Mouse (Mus musculus) CH12.LX (cell line): Measurements from ENCODE around the gene 4931429L15Rik. TPM values are rescaled to one million over a fixed set of nuclear protein-coding genes. Genes with fewer than 3 reads are reported as not detected.

Experiments
- DNase-seq: peaks from one replicate; pipeline ENCODE4 v3.0.0-alpha.2; 2013; ENCODE audit errors: extremely low read depth
- H3K27ac ChIP-seq: 2 replicates; pipeline ENCODE4 v1.5.1; 2012; ENCODE audit warnings: low read depth, mild to moderate bottlenecking, control low read depth, moderate library complexity; ENCODE audit not compliant: insufficient read depth
- H3K27me3 ChIP-seq: replicated peaks from 2 replicates; pipeline ENCODE3; 2012; ENCODE audit warnings: inconsistent platforms
- H3K36me3 ChIP-seq, 2 experiments: replicated peaks in 1 of 2; 2 replicates each; pipeline versions ENCODE3 to v1.6.1; 2012; ENCODE audit warnings: inconsistent platforms in 1 of 2, low read length in 1 of 2, mild to moderate bottlenecking in 1 of 2, mixed read lengths in 1 of 2, moderate library complexity in 1 of 2; ENCODE audit not compliant: control insufficient read depth in 1 of 2, insufficient read depth in 1 of 2
- H3K4me1 ChIP-seq, 2 experiments: 2 replicates each; pipeline ENCODE4 v1.6.1; 2012; ENCODE audit warnings: inconsistent platforms in 1 of 2, moderate library complexity in 1 of 2; ENCODE audit not compliant: insufficient read depth in 2 of 2, control insufficient read depth in 1 of 2
- H3K4me2 ChIP-seq: 2 replicates; pipeline ENCODE4 v1.6.1; 2012; ENCODE audit warnings: low read depth, mild to moderate bottlenecking, control low read depth; ENCODE audit not compliant: poor library complexity, insufficient read depth, severe bottlenecking
- H3K4me3 ChIP-seq, 3 experiments: fragments of 150-350 bp in 1 of 3; sonication (generic) in 1 of 3; replicated peaks in 1 of 3; 2 replicates each; pipeline versions ENCODE3 to v1.5.1; 2011 to 2012; ENCODE audit warnings: low read depth in 2 of 3, low read length in 2 of 3, mild to moderate bottlenecking in 2 of 3, moderate library complexity in 2 of 3, control low read depth in 1 of 3, improper control_type of control experiment in 1 of 3, inconsistent platforms in 1 of 3, mixed read lengths in 1 of 3; ENCODE audit not compliant: poor library complexity in 1 of 3
- H3K79me2 ChIP-seq: replicated peaks from 2 replicates; pipeline ENCODE4 v1.6.1; 2012; ENCODE audit warnings: mild to moderate bottlenecking, moderate library complexity; ENCODE audit not compliant: control insufficient read depth, poor library complexity, insufficient read depth, severe bottlenecking; ENCODE audit errors: extremely low read depth
- H3K9ac ChIP-seq: 2 replicates; pipeline ENCODE4 v1.6.1; 2012; ENCODE audit warnings: low read depth, mild to moderate bottlenecking, control low read depth, moderate library complexity; ENCODE audit not compliant: insufficient read depth
- H3K9me3 ChIP-seq: replicated peaks from 2 replicates; pipeline ENCODE3; 2012; ENCODE audit warnings: low read length, inconsistent platforms, mixed read lengths
- BHLHE40 ChIP-seq: IDR thresholded peaks from 2 replicates; pipeline ENCODE4 v1.6.1; 2011; ENCODE audit warnings: mild to moderate bottlenecking, low read depth, low read length, improper control_type of control experiment
- CHD1 ChIP-seq: IDR thresholded peaks from 2 replicates; pipeline ENCODE4 v1.6.1; 2012; ENCODE audit warnings: low read depth, low read length, improper control_type of control experiment, inconsistent platforms
- CHD2 ChIP-seq: IDR thresholded peaks from 2 replicates; pipeline ENCODE4 v1.6.1; 2011; ENCODE audit warnings: low read length, improper control_type of control experiment
- E2F4 ChIP-seq: IDR thresholded peaks from 2 replicates; pipeline ENCODE4 v1.6.1; 2011; ENCODE audit warnings: low read depth, low read length, improper control_type of control experiment; ENCODE audit not compliant: insufficient replicate concordance
- ELF1 ChIP-seq: IDR thresholded peaks from 2 replicates; pipeline ENCODE4 v1.6.1; 2014; ENCODE audit warnings: low read depth, mild to moderate bottlenecking, inconsistent platforms, low read length, improper control_type of control experiment
- EP300 ChIP-seq: IDR thresholded peaks from 2 replicates; pipeline ENCODE4 v1.6.1; 2011; ENCODE audit warnings: low read length, improper control_type of control experiment
- ETS1 ChIP-seq: conservative IDR thresholded peaks from 2 replicates; pipeline ENCODE4 v1.6.1; 2012; ENCODE audit warnings: low read depth, mild to moderate bottlenecking, inconsistent platforms, low read length, improper control_type of control experiment, moderate library complexity
- GABPA ChIP-seq: IDR thresholded peaks from 2 replicates; pipeline ENCODE4 v1.6.1; 2012; ENCODE audit warnings: low read depth, low read length, improper control_type of control experiment, inconsistent platforms; ENCODE audit not compliant: insufficient replicate concordance
- HCFC1 ChIP-seq: IDR thresholded peaks from 2 replicates; pipeline ENCODE4 v1.6.1; 2012; ENCODE audit warnings: low read depth, mild to moderate bottlenecking, inconsistent platforms, low read length, improper control_type of control experiment
- IRF4 ChIP-seq: IDR thresholded peaks from 2 replicates; pipeline ENCODE4 v1.6.1; 2014; ENCODE audit warnings: low read depth, mild to moderate bottlenecking, inconsistent platforms, low read length, improper control_type of control experiment
- JUND ChIP-seq: conservative IDR thresholded peaks from 2 replicates; pipeline ENCODE4 v1.6.1; 2011; ENCODE audit warnings: low read depth, low read length, improper control_type of control experiment
- KAT2A ChIP-seq: IDR thresholded peaks from 2 replicates; pipeline ENCODE4 v1.6.1; 2012; ENCODE audit warnings: low read length, improper control_type of control experiment, inconsistent platforms; ENCODE audit not compliant: insufficient replicate concordance
- MAX ChIP-seq: IDR thresholded peaks from 2 replicates; pipeline ENCODE4 v1.6.1; 2011; ENCODE audit warnings: low read length, improper control_type of control experiment
- MXI1 ChIP-seq: IDR thresholded peaks from 2 replicates; pipeline ENCODE4 v1.6.1; 2011; ENCODE audit warnings: mild to moderate bottlenecking, low read depth, low read length, improper control_type of control experiment
- NELFE ChIP-seq: IDR thresholded peaks from 2 replicates; pipeline ENCODE4 v1.6.1; 2011; ENCODE audit warnings: low read depth, low read length, improper control_type of control experiment
- NRF1 ChIP-seq: IDR thresholded peaks from 2 replicates; pipeline ENCODE4 v1.6.1; 2014; ENCODE audit warnings: low read depth, mild to moderate bottlenecking, inconsistent platforms, low read length, improper control_type of control experiment, moderate library complexity
- PAX5 ChIP-seq: IDR thresholded peaks from 2 replicates; pipeline ENCODE4 v1.6.1; 2012; ENCODE audit warnings: low read length, inconsistent platforms, mixed read lengths
- POLR2AphosphoS2 ChIP-seq: IDR thresholded peaks from 2 replicates; pipeline ENCODE4 v1.6.1; 2011; ENCODE audit warnings: low read depth, low read length, improper control_type of control experiment
- SMC3 ChIP-seq: IDR thresholded peaks from 2 replicates; pipeline ENCODE4 v1.6.1; 2011; ENCODE audit warnings: low read depth, low read length, improper control_type of control experiment
- UBTF ChIP-seq: IDR thresholded peaks from 2 replicates; pipeline ENCODE4 v1.6.1; 2012; ENCODE audit warnings: low read depth, mild to moderate bottlenecking, inconsistent platforms, low read length, improper control_type of control experiment, moderate library complexity
- USF2 ChIP-seq: conservative IDR thresholded peaks from 2 replicates; pipeline ENCODE4 v1.6.1; 2011; ENCODE audit warnings: low read depth, low read length, improper control_type of control experiment
- ZNF384 ChIP-seq: IDR thresholded peaks from 2 replicates; pipeline ENCODE4 v1.6.1; 2012; ENCODE audit warnings: low read depth, low read length, improper control_type of control experiment, inconsistent platforms
- dilution Hi-C: fragments of 300-500 bp; cut with MboI; formaldehyde crosslinking; loops from 2 replicates; pipeline ENCODE4 v1.14.3; 2020; ENCODE audit warnings: low sequenced_read_pairs; ENCODE audit not compliant: extremely low pct_unique_long_range_greater_than_20kb, extremely low pct_ligation_motif_present
- in situ Hi-C: fragments of 300-500 bp; cut with MboI; formaldehyde crosslinking; loops from 3 replicates; pipeline ENCODE4 v1.14.3; 2019; ENCODE audit warnings: low sequenced_read_pairs, low pct_ligation_motif_present, low pct_unique_long_range_greater_than_20kb, mixed read lengths
- polyA plus RNA-seq: library from polyadenylated mRNA; unstranded; fragments of >175 nt; gene quantifications from 2 replicates; pipeline ENCODE4 v1.2.1, GENCODE M21; 2012; ENCODE audit warnings: low read depth; ENCODE audit not compliant: insufficient read length
- total RNA-seq, 2 experiments: library from RNA; depleted of rRNA; stranded (reverse); fragments of 300-350 nt in 1 of 2; fragments of >200 nt in 1 of 2; gene quantifications; 2 replicates each; pipeline ENCODE4 v1.2.3; 2012 to 2014

The 4931429L15Rik gene
- total and polyA plus RNA-seq, 3 experiments: not detected

DNA sequence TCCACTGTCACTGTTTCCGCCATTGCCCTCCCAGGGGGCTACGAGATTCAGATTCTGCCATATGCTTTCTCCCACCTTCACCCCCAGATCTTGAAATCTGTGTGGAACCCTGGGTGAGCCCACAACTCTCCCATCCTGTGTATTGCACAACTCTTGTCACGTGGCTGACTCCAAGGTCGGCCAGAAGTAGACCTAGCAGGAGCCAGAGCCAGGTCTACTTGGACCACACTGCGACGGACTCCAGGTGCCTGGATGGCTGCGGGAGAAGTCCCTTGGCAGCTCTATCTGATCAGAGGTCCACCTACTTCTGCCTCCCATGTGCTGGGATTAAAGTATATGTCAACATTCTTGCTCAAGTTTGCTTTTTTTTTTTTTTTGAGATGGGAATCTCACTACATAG lies 58.7 kb downstream of the 4931429L15Rik start:
- Histone ChIP-seq H3K36me3 (no peaks in the 10 kb centered on the region), H3K4me1 (peaks cover 3 to 12% of the 10 kb centered on the region in 2 experiments; a peak in 3 of 4 replicates), H3K9ac (no peak overlapping the region), H3K4me3 (no peak overlapping the region), H3K9me3 (no peaks in the 10 kb centered on the region), H3K4me2 (no peak overlapping the region), H3K27ac (no peak overlapping the region), H3K27me3 (no peaks in the 10 kb centered on the region), H3K79me2 (no peaks in the 10 kb centered on the region)
- in situ Hi-C loops: no loop called here
- dilution Hi-C loops: no loop called here
- no peak for DNase-seq
- TF ChIP-seq BHLHE40 (no peak), ZNF384 (no peak), USF2 (no peak), UBTF (no peak), GABPA (no peak)

DNA sequence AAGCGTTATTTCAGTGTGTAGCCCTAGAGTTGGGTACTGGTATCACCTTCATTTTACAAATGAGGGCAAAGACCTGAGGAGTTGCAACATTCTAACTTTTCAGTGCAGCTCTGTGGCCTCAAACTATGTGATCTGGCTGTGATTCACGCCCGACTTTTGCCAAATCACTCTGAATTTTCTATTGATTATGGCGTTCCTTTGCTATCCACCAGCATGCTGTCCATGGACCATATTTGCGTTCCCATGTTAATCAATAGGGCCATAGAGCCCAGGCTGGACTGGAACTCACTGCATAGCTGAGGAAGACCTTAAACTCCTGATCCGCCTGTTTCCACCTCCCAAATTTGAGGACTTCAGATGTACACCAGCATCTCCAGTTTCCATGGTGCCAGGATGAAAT lies 60.7 kb downstream of the 4931429L15Rik start:
- Histone ChIP-seq H3K4me3 (no peak overlapping the region), H3K4me1 (peaks cover 3 to 12% of the 10 kb centered on the region in 2 experiments), H3K79me2 (no peaks in the 10 kb centered on the region), H3K36me3 (no peaks in the 10 kb centered on the region), H3K27ac (no peak overlapping the region), H3K9me3 (no peaks in the 10 kb centered on the region), H3K9ac (no peak overlapping the region), H3K4me2 (no peak overlapping the region), H3K27me3 (no peaks in the 10 kb centered on the region)
- DNase-seq: no peak
- dilution Hi-C loops: no loop called here
- in situ Hi-C loops: no loop called here
- TF ChIP-seq UBTF: no peak
- TF ChIP-seq NELFE: no peak
- TF ChIP-seq PAX5: no peak
- no peak for TF ChIP-seq ELF1
- no peak for TF ChIP-seq E2F4
- no peak for TF ChIP-seq JUND
- TF ChIP-seq NRF1: no peak
- TF ChIP-seq CHD2: no peak
- TF ChIP-seq EP300: no peak
- TF ChIP-seq USF2: no peak
- TF ChIP-seq MAX: no peak
- no peak for TF ChIP-seq IRF4
- no peak for TF ChIP-seq ETS1
- TF ChIP-seq ZNF384: no peak
- no peak for TF ChIP-seq SMC3
- TF ChIP-seq MXI1: no peak
- no peak for TF ChIP-seq HCFC1
- TF ChIP-seq CHD1: no peak
- no peak for TF ChIP-seq KAT2A
- TF ChIP-seq POLR2AphosphoS2: no peak
